Mouse (Mus musculus) bone marrow, adult 2 months (tissue): ENCODE results near the gene Card19.

Experiments
- CTCF ChIP-seq: fragments of 200-500 bp; IDR thresholded peaks from 2 replicates; pipeline ENCODE4 v1.5.1; 2011; ENCODE audit warnings: low read length, control low read depth; ENCODE audit not compliant: control insufficient read depth, insufficient read depth
- POLR2A ChIP-seq: fragments of 200-500 bp; IDR thresholded peaks from 2 replicates; pipeline ENCODE4 v1.6.1; 2011; ENCODE audit warnings: low read depth, mild to moderate bottlenecking, control low read depth, low read length, borderline replicate concordance; ENCODE audit not compliant: control insufficient read depth

- TF ChIP-seq CTCF (no peak), POLR2A (peak; percentile 90)
Observed at GRCm38 (mm10) chr13:49215504-49216219, at the start of gene Card19.
